Mouse (Mus musculus) erythroblast, adult 5-6 weeks (primary cell): Measurements from ENCODE around the gene Tacc2. TPM values are rescaled to one million over a fixed set of nuclear protein-coding genes. Genes with fewer than 3 reads are reported as not detected.

Experiments
- ATAC-seq: replicated peaks from 2 replicates; pipeline ENCODE4 v1.8.0; 2016; ENCODE audit warnings: moderate number of reproducible peaks, mild to moderate bottlenecking, moderate TSS enrichment, inconsistent platforms; ENCODE audit not compliant: poor library complexity, low FRiP score, severe bottlenecking
- total RNA-seq, 2 experiments: library from RNA; stranded (forward) in 1 of 2; stranded (reverse) in 1 of 2; fragments of 150-400 nt in 1 of 2; fragments of 200-764, 138-1000 nt in 1 of 2; gene quantifications; 2 replicates each; pipeline versions ENCODE4 v1.2.3 to v1.2.4; 2015 to 2017; ENCODE audit warnings: low replicate concordance in 2 of 2

Tacc2 gene
- total RNA-seq, 2 experiments from 2014 or later: 0.19 to 2.5 TPM

DNA sequence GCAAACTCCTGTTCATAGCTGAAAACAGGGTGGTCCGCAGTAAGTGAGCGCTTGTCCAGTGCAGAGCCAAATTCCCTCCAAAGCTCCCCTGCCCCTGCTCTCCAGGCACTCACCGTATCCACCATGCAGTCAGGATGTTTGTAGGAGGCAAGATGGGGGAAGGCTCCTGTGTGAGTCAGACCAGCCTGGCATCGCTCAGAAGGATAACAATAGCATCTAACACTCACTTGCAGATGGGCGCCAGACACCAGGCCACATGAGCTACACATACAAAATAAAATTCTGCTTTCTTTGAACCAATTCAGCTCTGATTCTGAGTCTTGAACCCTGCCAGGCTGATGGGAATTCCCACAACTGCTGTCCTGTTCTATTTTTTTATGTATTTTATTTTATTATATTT, 26.3 kb downstream of the Tacc2 start:
- ATAC-seq: no peak

DNA sequence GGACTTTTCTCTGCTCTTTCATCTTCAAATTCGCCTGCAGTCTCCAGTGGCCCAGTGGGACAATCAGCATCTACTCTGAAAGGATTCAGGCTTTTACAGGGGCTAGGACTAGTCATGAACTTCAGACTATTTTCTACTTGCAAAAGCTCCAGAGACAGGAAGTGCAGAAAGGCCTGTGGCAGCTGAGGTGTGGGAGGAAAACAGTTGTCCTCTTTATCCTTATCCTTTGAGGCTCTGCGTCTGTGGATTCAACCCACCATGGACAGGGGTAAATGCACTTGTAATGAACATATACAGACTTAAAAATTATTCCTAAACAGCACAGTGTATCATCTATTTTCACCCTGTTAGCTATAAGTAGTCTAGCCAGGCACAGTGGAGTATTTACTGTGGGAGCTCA, 27.2 kb downstream of the Tacc2 start:
- ATAC-seq: no peak

DNA sequence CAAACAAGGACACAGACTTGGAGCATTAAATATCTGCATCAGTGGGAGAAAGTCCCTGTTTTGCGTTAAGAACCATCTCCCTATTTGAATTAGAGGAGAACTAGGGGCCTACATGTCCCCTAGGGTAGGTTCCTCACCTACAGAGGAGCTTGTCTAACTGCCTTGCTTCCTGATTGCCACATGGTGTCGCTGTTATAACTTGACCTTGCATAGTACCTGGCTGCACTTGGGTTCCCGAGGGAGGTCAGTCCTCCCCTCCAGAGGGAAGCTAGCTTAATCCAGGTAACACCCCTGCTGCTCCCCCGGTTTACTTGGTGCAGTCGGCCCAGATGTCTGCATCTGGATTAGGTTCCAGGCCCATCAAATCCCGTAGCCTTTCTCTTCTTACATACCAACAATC, 27.9 kb downstream of the Tacc2 start:
- ATAC-seq: no peak

DNA sequence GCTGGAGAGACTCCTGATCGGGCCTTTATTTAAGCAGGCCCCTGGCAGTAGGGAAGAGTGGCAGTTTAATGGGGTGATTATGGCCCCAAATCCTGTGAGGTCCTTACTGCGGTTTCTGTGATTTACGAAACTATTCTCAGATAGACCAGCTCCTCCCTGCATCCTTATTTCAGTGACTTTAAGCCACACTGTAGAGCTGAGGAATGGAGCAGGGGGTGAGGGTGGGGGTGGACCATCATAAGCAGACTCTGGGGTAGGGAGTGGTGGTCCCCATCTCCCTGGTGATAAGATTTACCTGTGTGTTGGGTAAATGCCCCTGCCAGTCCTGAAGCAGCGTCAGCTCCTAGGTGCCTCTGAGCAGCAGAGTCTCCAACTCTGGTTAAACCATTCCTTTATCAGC, 29.7 kb downstream of the Tacc2 start:
- no peak for ATAC-seq

DNA sequence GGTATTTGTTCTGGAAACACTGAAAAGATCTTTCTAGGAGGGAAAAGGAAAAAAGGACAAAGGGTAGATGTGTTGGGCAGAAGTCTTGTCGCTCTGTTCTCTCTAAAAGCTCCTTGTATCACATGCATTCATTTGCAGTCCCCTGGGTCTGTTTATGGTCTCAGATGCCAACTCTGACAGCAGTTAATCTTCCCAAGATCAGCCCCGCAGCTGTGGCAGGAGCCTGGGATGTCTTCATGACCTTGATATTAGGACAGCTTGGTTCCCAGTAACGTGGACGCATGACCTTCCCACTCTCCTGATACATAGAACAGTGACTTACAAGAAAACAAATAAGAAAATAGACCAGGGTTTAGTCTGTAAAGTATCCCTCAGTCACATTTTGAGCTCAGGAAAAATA, 36.7 kb downstream of the Tacc2 start:
- ATAC-seq: no peak

DNA sequence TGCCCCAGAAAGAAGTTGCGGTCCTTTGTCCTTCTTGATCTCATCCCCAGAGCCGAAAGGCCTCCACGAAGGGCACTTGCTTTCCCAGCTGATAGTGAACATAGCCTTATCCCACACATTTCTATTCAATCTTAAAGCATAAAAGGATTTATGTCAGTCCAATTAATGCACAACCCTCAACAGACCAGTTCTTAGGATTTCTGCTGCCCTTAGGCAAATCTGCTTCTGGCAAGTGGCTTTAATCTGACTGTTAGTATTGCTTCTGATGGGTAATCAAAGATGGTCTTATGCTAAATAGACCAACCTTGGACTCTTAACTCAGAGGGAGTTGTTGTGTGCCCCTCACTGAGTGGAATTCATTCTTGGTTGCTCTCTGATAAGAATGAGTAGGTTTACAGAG, 40.4 kb downstream of the Tacc2 start:
- ATAC-seq: no peak

DNA sequence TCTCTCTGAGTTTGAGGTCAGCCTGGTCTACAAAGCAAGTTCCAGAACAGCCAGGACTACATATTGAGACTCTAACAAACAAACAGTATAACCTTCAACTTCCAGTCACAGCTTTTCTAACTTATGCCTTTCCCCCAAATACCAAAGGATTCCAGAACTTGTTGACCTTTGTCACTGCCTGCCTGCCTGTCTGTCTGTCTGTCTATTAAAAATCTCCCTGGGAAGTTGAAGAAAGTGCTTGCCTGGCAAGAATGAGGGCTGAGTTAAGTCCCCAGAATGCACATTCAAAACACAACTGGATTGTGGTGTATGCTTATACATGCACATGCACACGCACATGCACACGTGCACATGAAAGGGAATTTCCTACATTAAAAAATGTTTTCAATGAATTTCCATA, 43.8 kb downstream of the Tacc2 start:
- ATAC-seq: no peak

DNA sequence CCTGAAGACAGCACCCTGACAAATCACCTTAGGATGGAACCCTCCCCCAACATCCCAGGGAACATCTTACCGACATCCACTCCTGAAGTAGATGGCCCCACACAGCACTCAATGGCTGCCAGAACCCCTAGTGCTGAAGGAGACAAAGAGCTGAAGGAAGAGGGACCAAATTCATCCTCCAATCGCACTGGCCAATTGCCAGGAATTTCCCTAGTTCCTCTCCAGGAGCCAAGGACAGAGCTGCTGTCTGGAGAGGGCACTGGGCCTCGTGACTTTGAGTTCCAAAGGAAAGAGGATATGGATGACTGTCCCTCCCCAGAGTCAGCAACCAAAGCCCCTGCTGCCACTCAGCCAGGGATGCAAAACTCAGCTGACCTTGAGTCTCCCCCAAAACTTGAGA, 44.7 kb downstream of the Tacc2 start:
- no peak for ATAC-seq

DNA sequence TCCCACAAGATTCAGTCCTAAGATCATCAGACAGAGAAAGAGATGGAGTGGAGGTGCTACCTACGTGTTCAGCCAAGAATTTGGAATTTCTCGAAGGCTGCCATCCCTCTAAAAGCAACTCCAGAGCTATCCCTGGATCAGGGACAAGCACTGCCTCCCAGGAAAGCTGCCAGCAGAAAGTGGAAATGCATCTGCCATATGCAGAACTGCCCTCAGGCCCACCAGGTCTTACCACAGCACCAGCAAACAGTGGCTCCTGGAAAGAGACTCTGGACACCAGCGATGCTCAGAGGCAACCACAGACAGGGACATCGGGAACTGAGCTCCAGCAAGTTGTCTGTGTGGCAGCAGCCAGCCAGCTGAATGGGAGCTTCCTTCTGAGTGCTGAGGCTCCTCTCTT, 45.1 kb downstream of the Tacc2 start:
- no peak for ATAC-seq

DNA sequence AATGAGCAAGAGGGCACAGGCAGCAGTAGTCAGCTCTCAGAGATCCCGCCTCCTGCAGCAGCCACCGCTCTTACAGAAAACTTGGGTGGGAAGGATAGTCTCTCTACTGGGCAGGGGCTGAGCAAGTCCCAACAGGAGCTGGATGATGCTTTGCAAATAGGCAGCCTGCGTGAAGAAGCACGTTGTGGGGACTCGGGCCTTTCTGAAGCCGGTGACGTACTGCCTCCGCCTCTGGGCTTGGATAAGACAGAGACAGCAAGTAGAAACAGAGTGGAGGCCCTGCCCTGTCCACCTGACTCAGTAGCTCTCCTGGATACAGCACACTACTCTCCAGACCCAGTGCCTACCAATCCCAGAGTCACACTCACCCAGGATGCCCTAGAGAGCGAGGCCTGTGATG, 47.1 kb downstream of the Tacc2 start:
- ATAC-seq: no peak

DNA sequence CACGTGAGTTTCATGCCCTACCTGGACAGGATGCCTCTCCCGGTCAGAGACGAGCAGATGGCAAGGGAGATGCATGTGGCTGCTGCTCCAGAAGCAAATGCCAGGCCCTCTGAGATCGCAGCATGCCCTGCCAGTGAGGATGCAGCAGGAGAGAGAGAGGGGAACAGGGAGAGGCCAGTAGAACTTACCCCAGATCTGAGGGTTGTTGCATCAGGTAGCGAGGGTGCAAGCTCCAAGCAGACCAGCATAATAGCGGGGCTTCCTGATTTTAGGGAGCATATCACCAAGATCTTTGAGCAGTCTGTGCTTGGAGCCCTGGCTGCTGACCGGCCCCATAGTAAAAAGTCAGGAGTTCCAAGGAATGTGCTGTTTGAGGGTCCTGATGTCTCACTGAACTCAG, 48.1 kb downstream of the Tacc2 start:
- ATAC-seq: no peak

DNA sequence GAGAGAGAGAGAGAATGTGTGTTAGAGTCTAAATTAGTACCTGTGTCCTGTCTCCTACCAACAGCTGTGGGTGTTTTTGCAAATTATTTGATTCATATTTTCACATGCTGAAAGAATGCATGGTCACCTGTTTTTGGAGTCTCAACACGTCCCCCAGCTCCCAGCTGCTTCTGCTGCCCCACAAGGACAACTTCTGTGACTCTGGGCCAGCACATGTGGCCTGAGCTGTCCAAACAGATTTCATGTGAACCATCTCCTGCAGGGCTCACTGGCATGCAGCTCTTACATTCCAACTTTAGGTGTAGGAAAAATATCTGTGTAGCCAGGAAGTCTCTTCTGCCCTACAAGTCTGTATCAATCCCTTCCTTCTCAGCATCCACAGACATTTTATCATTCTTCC, 51.4 kb downstream of the Tacc2 start:
- no peak for ATAC-seq

DNA sequence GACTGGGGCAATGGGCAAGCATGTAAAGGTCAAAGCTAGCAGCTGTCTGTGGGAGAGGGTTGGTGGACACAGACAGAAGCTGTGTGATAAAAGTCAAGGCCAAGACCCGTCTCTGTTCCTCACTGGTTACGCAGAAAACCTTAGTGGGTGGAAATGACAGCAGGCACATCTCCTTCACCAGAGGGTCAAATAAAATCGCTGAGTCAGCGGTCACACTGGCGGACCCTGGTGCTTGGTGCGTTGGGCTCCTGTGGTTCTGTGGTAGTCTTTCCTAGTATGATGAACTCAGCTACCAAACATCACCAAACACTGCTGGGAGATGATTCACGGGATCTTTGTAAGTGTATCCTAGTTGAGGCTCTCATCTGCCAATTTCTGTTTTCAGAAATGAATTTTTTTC, 52.8 kb downstream of the Tacc2 start:
- ATAC-seq: no peak

DNA sequence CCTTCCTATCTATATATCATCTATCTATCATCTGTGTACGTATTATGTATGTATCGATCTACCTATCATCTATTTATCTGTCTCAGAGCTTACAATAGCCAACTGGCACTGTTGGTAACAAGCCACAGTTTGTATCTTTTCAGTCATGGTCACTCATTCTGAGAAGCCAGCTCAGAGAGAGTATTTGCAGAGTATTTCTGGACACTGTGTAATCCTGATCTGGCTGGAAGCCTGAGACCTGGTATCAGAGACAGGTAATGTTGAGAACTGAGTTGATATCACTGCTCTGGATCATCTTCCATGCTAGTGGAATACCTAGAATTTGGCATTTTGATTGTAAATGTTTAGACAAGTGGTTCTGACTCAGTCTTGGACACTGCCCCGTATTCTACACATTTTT, 53.7 kb downstream of the Tacc2 start:
- ATAC-seq: no peak

DNA sequence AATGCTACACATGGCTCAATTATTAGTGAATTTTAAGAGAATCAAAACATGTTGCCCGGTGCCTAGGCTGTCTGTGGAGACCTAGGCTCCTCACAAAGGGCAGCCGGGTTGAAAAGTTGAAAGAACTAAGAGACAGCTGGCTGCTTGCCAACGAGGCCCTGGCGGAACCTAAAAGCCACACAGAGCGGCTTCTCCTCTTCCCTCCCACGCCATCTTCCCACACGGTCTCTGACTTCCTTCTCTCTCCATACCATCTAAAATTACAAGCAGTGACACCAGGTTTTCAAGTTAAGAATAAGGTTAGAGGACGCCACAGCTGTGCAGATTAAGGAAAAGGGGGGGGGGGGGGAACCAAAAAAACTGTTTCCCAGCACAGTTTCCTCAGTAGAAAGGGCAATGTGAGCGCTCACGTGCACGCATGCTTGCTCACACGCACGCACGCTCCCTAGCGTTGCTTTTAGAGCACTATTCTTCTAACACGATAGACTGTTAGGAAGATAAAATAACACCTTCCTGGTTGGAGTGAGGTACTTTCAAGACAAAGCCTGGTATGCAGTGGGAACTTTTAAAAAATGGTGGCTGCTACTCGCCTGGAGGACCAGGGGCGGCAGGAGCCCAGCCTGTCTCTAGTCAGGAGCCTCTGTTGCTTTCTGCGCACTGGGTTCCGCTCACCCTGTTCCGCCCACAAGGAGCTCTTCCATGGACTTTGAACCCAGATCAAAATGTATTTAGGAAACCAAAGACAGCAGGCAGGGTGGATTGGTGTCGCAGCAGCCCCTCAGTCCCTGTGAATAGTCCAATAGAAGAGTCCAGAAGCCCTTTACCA, 54.5 kb downstream of the Tacc2 start:
- ATAC-seq: no peak

DNA sequence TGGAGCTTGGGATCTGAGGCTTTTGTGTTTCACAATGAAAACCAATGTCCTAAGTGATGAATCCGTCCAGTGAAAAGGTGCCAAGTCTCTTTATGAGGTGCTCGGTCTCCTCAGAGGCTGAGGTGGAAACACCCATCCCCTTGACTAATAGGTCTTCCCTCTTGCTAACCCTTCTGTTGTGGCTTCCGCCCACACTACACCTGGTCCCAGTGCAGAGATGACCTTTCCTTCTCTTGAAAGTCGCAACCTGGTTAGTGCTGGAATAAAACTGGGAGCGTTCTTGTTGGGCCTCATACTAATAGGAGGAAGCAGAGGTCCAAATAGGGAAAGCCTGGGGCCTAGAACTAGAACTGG, 55.1 kb downstream of the Tacc2 start:
- ATAC-seq: no peak

DNA sequence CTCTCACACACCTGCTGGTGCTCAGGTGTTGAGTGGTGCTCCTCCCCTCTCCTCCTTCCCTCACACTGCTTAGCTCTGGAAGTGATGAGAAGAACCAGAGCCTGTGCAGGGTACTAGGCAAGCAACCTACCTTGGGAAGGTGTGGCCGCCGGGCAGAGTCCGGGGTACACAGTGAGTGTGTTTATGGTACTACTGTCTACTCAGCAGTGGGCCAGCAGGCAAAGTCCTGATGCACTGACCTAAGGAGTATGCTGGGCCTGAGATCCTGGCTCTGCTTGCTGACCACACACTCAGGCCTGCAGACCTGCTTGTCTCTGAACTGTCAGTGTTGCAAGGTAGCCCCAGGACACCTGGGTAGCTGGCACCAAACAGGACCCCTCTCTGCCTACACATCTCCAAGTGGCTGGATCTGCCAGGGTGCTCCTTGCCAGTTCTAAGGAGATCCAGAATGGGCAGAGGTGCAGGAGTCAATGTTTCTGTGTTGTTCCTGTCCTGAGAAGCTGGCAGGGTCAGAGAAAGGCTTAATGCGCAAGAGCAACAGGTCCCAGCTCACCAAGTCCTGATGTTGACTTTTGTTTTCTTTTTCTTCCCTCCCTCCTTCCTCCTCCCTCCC, 57.1 kb downstream of the Tacc2 start:
- no peak for ATAC-seq

DNA sequence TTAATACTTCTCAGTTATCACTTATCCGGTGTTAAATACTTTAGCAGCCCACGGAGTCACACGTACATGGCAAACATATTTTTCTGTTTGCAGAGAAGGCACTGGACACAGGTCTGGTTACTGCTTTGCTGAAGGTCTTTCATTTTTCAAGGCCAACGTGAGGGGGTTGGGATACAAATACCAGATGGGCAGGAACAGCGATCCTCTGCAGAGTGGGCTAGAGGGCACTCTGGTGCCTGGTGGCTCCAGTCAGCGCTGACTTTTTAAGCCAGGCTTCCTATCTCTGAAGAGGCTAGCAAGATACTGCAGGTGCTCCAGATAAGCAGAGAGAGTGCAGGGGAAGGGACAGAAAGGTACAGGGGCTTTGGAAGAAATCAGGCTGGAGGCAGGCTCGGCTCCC, 58.0 kb downstream of the Tacc2 start:
- ATAC-seq: no peak

DNA sequence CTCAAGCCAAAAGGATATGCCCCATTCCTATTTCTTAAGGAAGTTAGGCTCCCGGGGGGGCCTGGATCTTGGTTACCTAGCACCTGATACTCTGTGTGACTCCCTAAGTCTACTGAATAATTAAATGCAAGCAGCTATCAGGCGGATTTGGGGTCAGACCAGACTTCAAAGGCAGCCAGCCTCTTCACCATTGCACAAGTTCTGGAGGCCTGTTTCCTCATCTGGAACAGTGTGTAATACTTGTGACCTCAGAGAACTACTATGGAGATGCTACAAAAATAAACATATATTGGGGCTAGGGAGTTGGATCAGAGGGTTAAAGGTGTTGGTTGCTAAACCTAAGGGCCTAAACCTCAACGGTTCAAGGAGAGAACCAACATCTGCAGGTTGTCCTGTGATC, 59.0 kb downstream of the Tacc2 start:
- no peak for ATAC-seq

DNA sequence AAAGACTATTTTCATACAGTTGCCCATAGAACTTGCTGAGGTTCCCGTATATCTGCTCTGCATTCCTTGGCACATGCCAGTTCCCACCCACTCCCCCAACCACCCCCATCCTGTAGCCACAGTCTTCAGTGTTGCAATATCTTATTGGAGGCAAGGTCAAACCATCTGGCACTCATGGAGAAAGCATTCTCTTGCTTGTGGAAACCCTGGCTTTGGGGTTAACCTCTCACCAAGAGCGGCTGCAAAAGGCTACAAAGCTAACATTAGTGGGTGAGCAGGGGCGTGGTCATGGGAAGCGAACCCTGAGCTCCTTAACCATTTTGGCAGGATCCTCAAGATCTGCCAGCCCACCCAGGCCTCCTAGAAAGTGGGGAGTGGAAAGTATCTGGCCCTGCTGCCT, 59.7 kb downstream of the Tacc2 start:
- ATAC-seq: no peak

DNA sequence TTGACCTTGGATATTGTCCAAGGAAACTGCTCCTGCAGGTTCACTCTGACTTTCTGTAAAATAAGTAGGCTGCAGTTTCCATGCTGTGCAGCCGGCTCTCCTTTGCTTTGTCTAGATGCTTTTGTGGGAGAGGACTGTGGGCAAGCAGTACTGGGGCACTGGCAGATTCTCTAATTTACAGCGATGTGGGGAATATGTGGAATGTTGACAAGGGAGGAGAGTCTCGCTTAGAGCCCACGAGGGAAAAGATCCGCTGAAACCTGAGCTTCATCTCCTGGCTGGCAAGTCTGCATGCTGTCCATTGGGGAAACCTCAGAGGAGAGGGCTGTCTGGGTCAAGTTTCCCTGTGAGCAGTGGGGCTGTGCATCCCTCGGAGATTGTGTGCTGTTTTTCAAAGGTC, 60.6 kb downstream of the Tacc2 start:
- ATAC-seq: no peak

DNA sequence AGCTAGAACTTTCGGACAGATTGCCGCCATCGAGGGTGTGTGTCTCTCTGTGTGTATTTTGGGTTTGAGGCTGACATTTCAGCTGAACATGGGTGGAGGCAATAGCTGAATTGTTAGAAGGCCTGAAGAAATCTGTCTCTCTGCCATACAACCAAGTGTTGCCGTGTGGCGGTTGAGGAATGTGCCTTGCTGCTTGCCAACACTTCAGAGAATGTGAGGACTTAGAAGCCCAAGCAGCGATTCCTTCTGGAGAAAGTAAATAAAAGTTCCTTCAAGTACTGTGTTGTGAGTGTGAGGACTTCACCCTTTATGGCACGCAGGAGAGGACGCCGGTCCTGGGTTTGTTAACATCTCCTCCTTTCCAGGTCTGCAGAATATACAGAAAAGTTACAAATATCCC, 63.4 kb downstream of the Tacc2 start:
- ATAC-seq: no peak
